Comparison of ENCODE assay signal across 24 mouse cellular contexts in the genomic region with DNA sequence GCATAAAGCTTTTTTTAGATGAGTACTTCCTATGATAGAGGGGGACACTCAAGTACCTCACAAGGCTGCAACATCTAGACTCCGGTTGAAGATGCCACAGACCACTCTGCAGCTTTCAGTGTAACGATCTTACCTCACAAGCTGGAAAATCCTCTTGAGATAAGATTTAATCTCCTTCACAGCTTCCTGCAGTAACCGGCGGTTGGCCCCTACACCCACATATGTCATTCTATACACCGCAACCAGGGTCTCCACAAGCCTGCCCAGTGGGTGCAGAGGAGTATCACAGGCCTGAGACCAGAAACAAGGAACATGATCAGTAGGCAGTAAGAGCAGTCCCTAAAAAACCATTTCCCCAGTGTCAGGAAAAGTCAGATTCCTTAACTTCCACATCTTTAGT. TPM values are rescaled to one million over a fixed set of nuclear protein-coding genes. Genes with fewer than 3 reads are reported as not detected.
DNase-seq lines count a peak whose midpoint lies in the region; ATAC-seq and TF ChIP-seq lines count a peak whose summit lies in the region.
"Had no signal": no experiment of that assay in that cellular context is flagged by ENCODE, and none has a peak within 500 bp of the region (broad histone marks: within the 10 kb centered on the region; RNA-seq: fewer than 3 reads in every experiment).

No protein-coding gene starts in this region.

- TF ChIP-seq POLR2A in thymus, adult 2 months (IDR thresholded peaks at IDR 0.05; ENCODE audit: control insufficient read depth, extremely low read depth, insufficient read depth, low read length, poor library complexity), result no peak
- no peak for TF ChIP-seq POLR2A in cerebellum, adult 2 months (IDR thresholded peaks at IDR 0.05; ENCODE audit: borderline replicate concordance, insufficient read depth, low read length)

- TF ChIP-seq EP300 in lung, postnatal 0 days (IDR thresholded peaks at IDR 0.05), result no peak

- WGBS in thymus, adult 2 months, result 7% methylated on average over 5 of the region's 5 CpGs
- 93% methylated on average over 5 of the region's 5 CpGs for WGBS in cerebellum, adult 2 months
- 69% methylated on average over 5 of the region's 5 CpGs for WGBS in lung, postnatal 0 days

- H3K9ac ChIP-seq in lung, postnatal 0 days (replicated peaks; ENCODE audit: low read depth), result no peak overlapping the region
- H3K9ac ChIP-seq: heart, embryonic 15.5 days; kidney, embryonic 15.5 days; midbrain, embryonic 15.5 days; neural tube, embryonic 12.5 days; stomach, embryonic 15.5 days had no signal

- no peak overlapping the region for H3K4me2 ChIP-seq in lung, postnatal 0 days (replicated peaks; ENCODE audit: low read depth, low read length)
- H3K4me2 ChIP-seq: heart, embryonic 15.5 days; kidney, embryonic 15.5 days; midbrain, embryonic 15.5 days; neural tube, embryonic 12.5 days; stomach, embryonic 15.5 days had no signal

- no peaks in the 10 kb centered on the region for H3K9me3 ChIP-seq in lung, postnatal 0 days (ENCODE audit: low read length)
- H3K9me3 ChIP-seq: heart, embryonic 15.5 days; kidney, embryonic 15.5 days; limb, embryonic 10.5 days; midbrain, embryonic 15.5 days; neural tube, embryonic 12.5 days; stomach, embryonic 15.5 days had no signal

- peaks cover 34% of the 10 kb centered on the region for H3K4me1 ChIP-seq in thymus, adult 2 months (replicated peaks; ENCODE audit: control insufficient read depth, insufficient read depth, low read length)
- no peaks in the 10 kb centered on the region for H3K4me1 ChIP-seq in cerebellum, adult 2 months (ENCODE audit: control insufficient read depth, insufficient read depth, low read length)
- no peaks in the 10 kb centered on the region for H3K4me1 ChIP-seq in lung, postnatal 0 days (ENCODE audit: insufficient read depth, low read depth, low read length)
- H3K4me1 ChIP-seq: limb, embryonic 10.5 days; midbrain, embryonic 15.5 days; neural tube, embryonic 12.5 days; stomach, embryonic 15.5 days had no signal

- no peak for TF ChIP-seq CTCF in thymus, adult 2 months (IDR thresholded peaks at IDR 0.05; ENCODE audit: borderline replicate concordance, control insufficient read depth, extremely low read depth, insufficient read depth, low read length, poor library complexity)
- no peak for TF ChIP-seq CTCF in cerebellum, adult 2 months (IDR thresholded peaks at IDR 0.05; ENCODE audit: borderline replicate concordance, insufficient read depth, low read depth, low read length)
- TF ChIP-seq CTCF in lung, postnatal 0 days (IDR thresholded peaks at IDR 0.05), result no peak

- H3K27me3 ChIP-seq in thymus, adult 2 months (ENCODE audit: control insufficient read depth, insufficient read depth, low read length), result no peaks in the 10 kb centered on the region
- no peaks in the 10 kb centered on the region for H3K27me3 ChIP-seq in cerebellum, adult 2 months (ENCODE audit: control insufficient read depth, insufficient read depth, low read length)
- no peaks in the 10 kb centered on the region for H3K27me3 ChIP-seq in lung, postnatal 0 days (replicated peaks; ENCODE audit: insufficient read depth, low read length)
- H3K27me3 ChIP-seq: heart, embryonic 15.5 days; kidney, embryonic 15.5 days; midbrain, embryonic 15.5 days; neural tube, embryonic 12.5 days; stomach, embryonic 15.5 days had no signal

- peak overlapping the region; percentile 64 for H3K27ac ChIP-seq in thymus, adult 2 months (ENCODE audit: control insufficient read depth, insufficient read depth, low read length)
- H3K27ac ChIP-seq in cerebellum, adult 2 months (ENCODE audit: insufficient read depth, low read length), result no peak overlapping the region
- no peak overlapping the region for H3K27ac ChIP-seq in lung, postnatal 0 days (ENCODE audit: low read length)
- H3K27ac ChIP-seq: heart, embryonic 15.5 days; limb, embryonic 10.5 days; midbrain, embryonic 15.5 days; neural tube, embryonic 12.5 days; stomach, embryonic 15.5 days had no signal

- peaks cover 12% of the 10 kb centered on the region; the same call in 1 of the 2 replicates for H3K36me3 ChIP-seq in thymus, adult 2 months (ENCODE audit: control insufficient read depth, insufficient read depth, low read length)
- no peaks in the 10 kb centered on the region for H3K36me3 ChIP-seq in lung, postnatal 0 days (ENCODE audit: insufficient read depth, low read length)

- no peak overlapping the region for H3K4me3 ChIP-seq in thymus, adult 2 months (ENCODE audit: control insufficient read depth, insufficient read depth, low read length)
- no peak overlapping the region for H3K4me3 ChIP-seq in cerebellum, adult 2 months (replicated peaks; ENCODE audit: insufficient read depth, low read depth, low read length)
- no peak overlapping the region for H3K4me3 ChIP-seq in lung, postnatal 0 days (ENCODE audit: low read depth, low read length)
- H3K4me3 ChIP-seq: heart, embryonic 15.5 days; kidney, embryonic 15.5 days; limb, embryonic 10.5 days; midbrain, embryonic 15.5 days; neural tube, embryonic 12.5 days; stomach, embryonic 15.5 days had no signal

- peak; percentile 5 for DNase-seq in retina, postnatal 1 day
- DNase-seq in retina, embryonic 14.5 days (ENCODE audit: low spot score), result no peak
- peak; percentile 45 for DNase-seq in thymus, adult 2 months
- peak; percentile 61 for DNase-seq in thymus, postnatal 4 days
- DNase-seq in cerebellum, adult 2 months, result no peak
- DNase-seq in lung, postnatal 36 days, result no peak
- no peak for DNase-seq in lung, postnatal 0 days (ENCODE audit: low spot score)
- DNase-seq: adrenal gland, postnatal 14 days; B cell, adult 2 months; cerebellum, postnatal 10 days; gastrocnemius, postnatal 25 days; heart, postnatal 4 days; kidney, postnatal 36 days; lung, adult 2 months; right cerebral cortex, postnatal 4 days had no signal

- peak; percentile 60 for ATAC-seq in granulocyte monocyte progenitor cell, adult 5-6 weeks (replicated peaks; ENCODE audit: poor library complexity, severe bottlenecking)
- ATAC-seq in lung, postnatal 0 days, result no peak
- ATAC-seq: hindbrain, embryonic 16.5 days; intestine, postnatal 0 days; midbrain, embryonic 15.5 days had no signal

RNA-seq across cellular contexts. Expression of a gene that starts 9.8 kb away (rescaled TPM):
- total RNA-seq in granulocyte monocyte progenitor cell, adult 5-6 weeks (2014; fragmentation: Nextera tagmentation), result 2.1 and 2.9 TPM in 2 replicates
- 0.39 TPM in 1 of 2 replicates, not detected in the other for total RNA-seq in granulocyte monocyte progenitor cell, adult 5-6 weeks (2017)
- polyA plus RNA-seq in thymus, adult 2 months (2012; rRNA removed), result 9.8 and 11.5 TPM in 2 replicates
- polyA plus RNA-seq in cerebellum, adult 2 months (2012; rRNA removed), result 12.0 and 12.9 TPM in 2 replicates
- 0.23 and 0.27 TPM in 2 replicates for polyA plus RNA-seq in lung, postnatal 0 days (2015; fragmentation: Nextera tagmentation; extraction: Ambion mirVana)

RNA-seq across cellular contexts. Expression of a gene that starts 52.8 kb away (rescaled TPM):
- 9.7 and 16.4 TPM in 2 replicates for total RNA-seq in granulocyte monocyte progenitor cell, adult 5-6 weeks (2014; fragmentation: Nextera tagmentation)
- 11.6 and 15.3 TPM in 2 replicates for total RNA-seq in granulocyte monocyte progenitor cell, adult 5-6 weeks (2017)
- polyA plus RNA-seq in thymus, adult 2 months (2012; rRNA removed), result 2.3 and 3.6 TPM in 2 replicates
- polyA plus RNA-seq in cerebellum, adult 2 months (2012; rRNA removed), result 22.2 and 27.0 TPM in 2 replicates
- 27.4 and 30.1 TPM in 2 replicates for polyA plus RNA-seq in lung, postnatal 0 days (2015; fragmentation: Nextera tagmentation; extraction: Ambion mirVana)

Comparison
In these comparisons a context has a peak if more than half of its experiments do, and no peak if none do; other contexts are left out.
1. DNase-seq: peak in retina, postnatal 1 day (single experiment), thymus, adult 2 months (single experiment) and thymus, postnatal 4 days (single experiment); none in retina, embryonic 14.5 days (single experiment), cerebellum, adult 2 months (0 of 2), lung, postnatal 36 days (single experiment) and lung, postnatal 0 days (single experiment).